ENCODE assay signal across 9 mouse cellular contexts in the genomic region with DNA sequence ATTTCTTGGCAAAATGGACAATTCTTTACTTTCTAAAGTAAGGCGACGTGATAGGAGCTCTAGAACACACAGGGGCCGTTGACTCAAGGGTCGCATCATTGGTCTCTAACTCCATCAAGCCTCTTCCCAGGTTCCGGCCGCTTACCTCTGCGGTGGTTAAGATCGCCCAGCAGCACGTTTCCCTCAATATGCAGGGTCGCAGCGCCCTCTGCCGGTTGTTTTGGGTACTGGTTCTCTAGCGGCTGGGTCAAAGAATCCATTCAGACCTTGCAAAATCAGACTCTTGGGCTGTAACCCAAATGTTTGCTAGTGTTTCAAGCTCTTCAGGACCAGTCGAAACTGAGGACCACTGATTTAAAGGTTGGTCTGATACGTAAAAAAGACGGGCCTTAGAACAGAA. TPM values are rescaled to one million over a fixed set of nuclear protein-coding genes. Genes with fewer than 3 reads are reported as not detected.
DNase-seq lines count a peak whose midpoint lies in the region; ATAC-seq and TF ChIP-seq lines count a peak whose summit lies in the region.
"Had no signal": no experiment of that assay in that cellular context is flagged by ENCODE, and none has a peak within 500 bp of the region (broad histone marks: within the 10 kb centered on the region; RNA-seq: fewer than 3 reads in every experiment).

No protein-coding gene starts in this region.

- no peaks in the 10 kb centered on the region for H3K36me3 ChIP-seq in heart, embryonic 12.5 days
- no peaks in the 10 kb centered on the region for H3K36me3 ChIP-seq in embryonic facial prominence, embryonic 10.5 days (replicated peaks)
- no peaks in the 10 kb centered on the region for H3K36me3 ChIP-seq in midbrain, embryonic 11.5 days (ENCODE audit: control insufficient read depth, insufficient read depth, low read length)

- H3K9me3 ChIP-seq in heart, embryonic 12.5 days (replicated peaks), result no peaks in the 10 kb centered on the region
- H3K9me3 ChIP-seq in embryonic facial prominence, embryonic 10.5 days, result no peaks in the 10 kb centered on the region
- H3K9me3 ChIP-seq in midbrain, embryonic 11.5 days (ENCODE audit: control insufficient read depth, low read length), result no peaks in the 10 kb centered on the region

- no peak for ATAC-seq in heart, embryonic 12.5 days (ENCODE audit: insufficient number of reproducible peaks, low FRiP score)
- ATAC-seq in midbrain, embryonic 11.5 days (ENCODE audit: low FRiP score), result no peak; the same call in 1 of the 2 replicates

- H3K9ac ChIP-seq in heart, embryonic 12.5 days, result no peak overlapping the region
- no peak overlapping the region for H3K9ac ChIP-seq in midbrain, embryonic 11.5 days (ENCODE audit: low read length)

- peak; percentile 95 for TF ChIP-seq CTCF in left cerebral cortex, adult 2 months (IDR thresholded peaks at IDR 0.05)

- no peak overlapping the region for H3K4me2 ChIP-seq in heart, embryonic 12.5 days
- no peak overlapping the region for H3K4me2 ChIP-seq in midbrain, embryonic 11.5 days

- intact Hi-C loops in left cerebral cortex, adult 2 months (cut with DNase I), result loop anchor here (1.0 to 10.0 kb wide), 3 partner anchors 44 to 316 kb away; partner anchors contain the start of gene Det1

- WGBS in heart, embryonic 12.5 days, result 2% methylated on average over 16 of the region's 16 CpGs
- WGBS in embryonic facial prominence, embryonic 10.5 days, result 3% methylated on average over 16 of the region's 16 CpGs
- WGBS in midbrain, embryonic 11.5 days, result 3% methylated on average over 16 of the region's 16 CpGs

- H3K27ac ChIP-seq in heart, embryonic 12.5 days (ENCODE audit: poor library complexity, severe bottlenecking), result no peak overlapping the region
- H3K27ac ChIP-seq in embryonic facial prominence, embryonic 10.5 days (replicated peaks), result no peak overlapping the region
- no peak overlapping the region for H3K27ac ChIP-seq in left cerebral cortex, adult 2 months
- H3K27ac ChIP-seq in midbrain, embryonic 11.5 days (ENCODE audit: low read depth, low read length), result no peak overlapping the region
- H3K27ac ChIP-seq: macrophage had no signal

- no peak overlapping the region for H3K4me3 ChIP-seq in heart, embryonic 12.5 days
- H3K4me3 ChIP-seq in embryonic facial prominence, embryonic 10.5 days, result no peak overlapping the region
- no peak overlapping the region for H3K4me3 ChIP-seq in left cerebral cortex, adult 2 months
- no peak overlapping the region for H3K4me3 ChIP-seq in midbrain, embryonic 11.5 days (ENCODE audit: low read depth, low read length)

- peak; percentile 93 for DNase-seq in heart, adult 11 months
- peak; percentile 90 to 91 for DNase-seq in adrenal gland, postnatal 36 days
- peak; percentile 90 for DNase-seq in embryonic facial prominence, embryonic 10.5 days (ENCODE audit: low spot score)
- peak; percentile 92 for DNase-seq in heart, postnatal 4 days
- DNase-seq in left cerebral cortex, adult 2 months (ENCODE audit: extremely low spot score in 1 of 2, low spot score in 2 of 2), result peak; percentile 85 to 91
- peak; percentile 100 for DNase-seq in midbrain, embryonic 11.5 days (ENCODE audit: low spot score, missing footprints)
- peak; percentile 78 for DNase-seq in spleen, adult 12 weeks (ENCODE audit: low spot score)

- H3K4me1 ChIP-seq in heart, embryonic 12.5 days (replicated peaks), result 0 out of 2 replicates have a peak, but pooled peaks cover 2% of the 10 kb centered on the region
- H3K4me1 ChIP-seq in embryonic facial prominence, embryonic 10.5 days, result peaks cover 32% of the 10 kb centered on the region
- peaks cover 21% of the 10 kb centered on the region for H3K4me1 ChIP-seq in midbrain, embryonic 11.5 days (ENCODE audit: control insufficient read depth, insufficient read depth, low read length)

- H3K27me3 ChIP-seq in heart, embryonic 12.5 days (replicated peaks), result peaks cover 55% of the 10 kb centered on the region
- peaks cover 48% of the 10 kb centered on the region for H3K27me3 ChIP-seq in embryonic facial prominence, embryonic 10.5 days (replicated peaks; ENCODE audit: low read depth, poor library complexity, severe bottlenecking)
- no peaks in the 10 kb centered on the region; the same call in 1 of the 2 replicates for H3K27me3 ChIP-seq in midbrain, embryonic 11.5 days (ENCODE audit: control insufficient read depth, insufficient read depth, low read length)

RNA-seq across cellular contexts. Expression of gene Aen, which starts 5.0 kb away (rescaled TPM):
- 34.2 and 36.3 TPM in 2 replicates for polyA plus RNA-seq in heart, embryonic 12.5 days (2016; fragmentation: Nextera tagmentation; extraction: Ambion mirVana)
- total RNA-seq in adrenal gland, postnatal 36 days (2021), result 10 to 100 TPM; 37.8 to 39.2 TPM
- 66.2 and 70.1 TPM in 2 replicates for polyA plus RNA-seq in embryonic facial prominence, embryonic 10.5 days (2016; fragmentation: Nextera tagmentation; extraction: Ambion mirVana)
- 10 to 100 TPM; 33.4 to 33.7 TPM for total RNA-seq in heart, postnatal 4 days (2021)
- 10 to 100 TPM; 20.6 to 22.1 TPM for total RNA-seq in left cerebral cortex, adult 2 months (2021)
- 42.2 and 48.9 TPM in 2 replicates for polyA plus RNA-seq in midbrain, embryonic 11.5 days (2014; fragmentation: Nextera tagmentation; extraction: Ambion mirVana)

RNA-seq across cellular contexts. Expression of gene Isg20, which starts 22.6 kb away (rescaled TPM):
- 0.63 and 0.72 TPM in 2 replicates for polyA plus RNA-seq in heart, embryonic 12.5 days (2016; fragmentation: Nextera tagmentation; extraction: Ambion mirVana)
- total RNA-seq in adrenal gland, postnatal 36 days (2021), result 10 to 100 TPM in 1 of 2 experiments, 1 to 10 TPM in 1; 7.0 to 11.2 TPM
- polyA plus RNA-seq in embryonic facial prominence, embryonic 10.5 days (2016; fragmentation: Nextera tagmentation; extraction: Ambion mirVana), result 0.40 and 0.55 TPM in 2 replicates
- 1 to 10 TPM; 3.1 to 6.4 TPM for total RNA-seq in heart, postnatal 4 days (2021)
- 1 to 10 TPM in 1 of 2 experiments, under 1 TPM in 1; 0.65 to 1.2 TPM for total RNA-seq in left cerebral cortex, adult 2 months (2021)
- 0.57 and 0.78 TPM in 2 replicates for polyA plus RNA-seq in midbrain, embryonic 11.5 days (2014; fragmentation: Nextera tagmentation; extraction: Ambion mirVana)

RNA-seq across cellular contexts. Expression of gene Det1, which starts 43.6 kb away (rescaled TPM):
- 11.6 and 12.4 TPM in 2 replicates for polyA plus RNA-seq in heart, embryonic 12.5 days (2016; fragmentation: Nextera tagmentation; extraction: Ambion mirVana)
- total RNA-seq in adrenal gland, postnatal 36 days (2021), result 10 to 100 TPM; 11.5 to 15.5 TPM
- 20.9 and 23.0 TPM in 2 replicates for polyA plus RNA-seq in embryonic facial prominence, embryonic 10.5 days (2016; fragmentation: Nextera tagmentation; extraction: Ambion mirVana)
- 1 to 10 TPM; 6.1 to 8.6 TPM for total RNA-seq in heart, postnatal 4 days (2021)
- total RNA-seq in left cerebral cortex, adult 2 months (2021), result 1 to 10 TPM; 6.1 TPM
- 20.5 and 24.0 TPM in 2 replicates for polyA plus RNA-seq in midbrain, embryonic 11.5 days (2014; fragmentation: Nextera tagmentation; extraction: Ambion mirVana)
